Mouse (Mus musculus): ENCODE data around the gene Pou2af1.

Gene Pou2af1

GRCm38 (mm10) chr9:51213023-51213728, at the start of gene Pou2af1:
Pou2af1 (plus strand) TSS chr9:51213708.
- DNase-seq = no peak

GRCm38 (mm10) chr9:51163989-51164388, 49.5 kb upstream of the Pou2af1 start:
- no peak for DNase-seq

- DNase-seq = no peak
These were observed 48.0 kb upstream of the Pou2af1 start, which contains the start of gene Gm32742 for GRCm38 (mm10) chr9:51165312-51166180. Gm32742 (minus strand) TSS chr9:51165517.

GRCm38 (mm10) chr9:51167954-51168353, 45.6 kb upstream of the Pou2af1 start:
- peak; percentile 9 to 19 for DNase-seq

GRCm38 (mm10) chr9:51168698-51169097, 44.8 kb upstream of the Pou2af1 start:
- DNase-seq = no peak

- no peak for DNase-seq
These were observed 44.4 kb upstream of the Pou2af1 start for GRCm38 (mm10) chr9:51169133-51169532.

- DNase-seq = no peak
These were observed 43.2 kb upstream of the Pou2af1 start for GRCm38 (mm10) chr9:51170298-51170697.

- peak; percentile 45 to 61 for DNase-seq
These were observed 38.5 kb upstream of the Pou2af1 start for GRCm38 (mm10) chr9:51174890-51175464.

- no peak for DNase-seq
These were observed 37.8 kb upstream of the Pou2af1 start for GRCm38 (mm10) chr9:51175722-51176121.

- DNase-seq = no peak
These were observed 35.2 kb upstream of the Pou2af1 start for GRCm38 (mm10) chr9:51178297-51178696.

- DNase-seq = no peak
These were observed 32.9 kb upstream of the Pou2af1 start for GRCm38 (mm10) chr9:51180621-51181020.

- no peak for DNase-seq
These were observed 30.5 kb upstream of the Pou2af1 start for GRCm38 (mm10) chr9:51182716-51183710.

- no peak for DNase-seq
These were observed 28.1 kb upstream of the Pou2af1 start for GRCm38 (mm10) chr9:51185386-51185785.

- DNase-seq = no peak
These were observed 27.6 kb upstream of the Pou2af1 start for GRCm38 (mm10) chr9:51185871-51186270.

- no peak for DNase-seq
These were observed 22.9 kb upstream of the Pou2af1 start for GRCm38 (mm10) chr9:51190655-51191054.

GRCm38 (mm10) chr9:51194790-51195189, 18.7 kb upstream of the Pou2af1 start:
- no peak for DNase-seq

- DNase-seq = no peak
These were observed 4.6 kb upstream of the Pou2af1 start for GRCm38 (mm10) chr9:51208974-51209332.

- DNase-seq = no peak
These were observed 2.3 kb upstream of the Pou2af1 start for GRCm38 (mm10) chr9:51211191-51211590.

- DNase-seq = no peak
These were observed 275 bp downstream of the Pou2af1 start for GRCm38 (mm10) chr9:51213729-51214237.

GRCm38 (mm10) chr9:51215311-51215710, 1.8 kb downstream of the Pou2af1 start:
- no peak for DNase-seq

GRCm38 (mm10) chr9:51215949-51216348, 2.4 kb downstream of the Pou2af1 start:
- no peak for DNase-seq

- DNase-seq = no peak
These were observed 12.2 kb downstream of the Pou2af1 start for GRCm38 (mm10) chr9:51225636-51226166.
